Mouse (Mus musculus) kidney, postnatal 0 days (tissue): Measurements from ENCODE around the gene Heatr3. TPM values are rescaled to one million over a fixed set of nuclear protein-coding genes. Genes with fewer than 3 reads are reported as not detected.
A peak's percentile ranks its signal among the peaks of the same experiment; 100 is the strongest.

Source experiments
- ATAC-seq: fragments of 200-750 bp; cut with Nextera tagmentation; replicated peaks from 2 replicates; pipeline ENCODE4 v1.8.0; 2017; ENCODE audit warnings: low read depth, moderate number of reproducible peaks, moderate TSS enrichment, moderate library complexity; ENCODE audit not compliant: low FRiP score
- DNase-seq: peaks from one replicate; pipeline ENCODE4 v3.0.0-alpha.2; 2016; ENCODE audit warnings: low spot score
- H3K27ac ChIP-seq: fragments of 300-500 bp; sonication (generic); 2 replicates; pipeline ENCODE4 v1.5.1; 2014; ENCODE audit warnings: mild to moderate bottlenecking
- H3K27me3 ChIP-seq: fragments of 300-500 bp; sonication (generic); 2 replicates; pipeline ENCODE4 v1.6.1; 2014; ENCODE audit warnings: low read length, mixed read lengths; ENCODE audit not compliant: insufficient read depth
- H3K36me3 ChIP-seq: fragments of 300-500 bp; sonication (generic); 2 replicates; pipeline ENCODE4 v1.6.1; 2014; ENCODE audit warnings: low read length, mixed read lengths; ENCODE audit not compliant: insufficient read depth
- H3K4me1 ChIP-seq: fragments of 300-500 bp; sonication (generic); replicated peaks from 2 replicates; pipeline ENCODE4 v1.6.1; 2014; ENCODE audit warnings: antibody characterized with exemption, low read length, mixed read lengths; ENCODE audit not compliant: insufficient read depth
- H3K4me2 ChIP-seq: fragments of 300-500 bp; sonication (generic); 2 replicates; pipeline ENCODE4 v1.6.1; 2014; ENCODE audit warnings: mild to moderate bottlenecking, low read length, moderate library complexity, mixed read lengths
- H3K4me3 ChIP-seq: fragments of 300-500 bp; sonication (generic); replicated peaks from 2 replicates; pipeline ENCODE4 v1.5.1; 2014; ENCODE audit warnings: low read depth, low read length
- H3K9ac ChIP-seq: fragments of 300-500 bp; sonication (generic); 2 replicates; pipeline ENCODE4 v1.6.1; 2014; ENCODE audit warnings: low read depth, low read length
- H3K9me3 ChIP-seq: fragments of 300-500 bp; sonication (generic); replicated peaks from 2 replicates; pipeline ENCODE4 v1.6.1; 2016; ENCODE audit warnings: low read length, inconsistent platforms, mixed read lengths
- CTCF ChIP-seq: IDR thresholded peaks from 2 replicates; pipeline ENCODE4 v1.5.1; 2016; ENCODE audit warnings: antibody characterized with exemption, low read depth, mild to moderate bottlenecking, moderate library complexity
- WGBS: fragments of 180-500 bp; shearing (Covaris S2); extraction: QIAGEN DNeasy Blood & Tissue Kit; methylation state at CpG from one replicate; pipeline ENCODE4 v1.1.7; 2014; 5-methylcytosine and 5-hydroxymethylcytosine counted together
- polyA plus RNA-seq: library from polyadenylated mRNA; unstranded; fragments of >200 nt; fragmentation: Nextera tagmentation; extraction: Ambion mirVana; gene quantifications from 2 replicates; pipeline ENCODE4 v1.2.1, GENCODE M21; 2015

Heatr3 gene
- polyA plus RNA-seq, 1 experiment from 2014 or later: 31.7 TPM

DNA sequence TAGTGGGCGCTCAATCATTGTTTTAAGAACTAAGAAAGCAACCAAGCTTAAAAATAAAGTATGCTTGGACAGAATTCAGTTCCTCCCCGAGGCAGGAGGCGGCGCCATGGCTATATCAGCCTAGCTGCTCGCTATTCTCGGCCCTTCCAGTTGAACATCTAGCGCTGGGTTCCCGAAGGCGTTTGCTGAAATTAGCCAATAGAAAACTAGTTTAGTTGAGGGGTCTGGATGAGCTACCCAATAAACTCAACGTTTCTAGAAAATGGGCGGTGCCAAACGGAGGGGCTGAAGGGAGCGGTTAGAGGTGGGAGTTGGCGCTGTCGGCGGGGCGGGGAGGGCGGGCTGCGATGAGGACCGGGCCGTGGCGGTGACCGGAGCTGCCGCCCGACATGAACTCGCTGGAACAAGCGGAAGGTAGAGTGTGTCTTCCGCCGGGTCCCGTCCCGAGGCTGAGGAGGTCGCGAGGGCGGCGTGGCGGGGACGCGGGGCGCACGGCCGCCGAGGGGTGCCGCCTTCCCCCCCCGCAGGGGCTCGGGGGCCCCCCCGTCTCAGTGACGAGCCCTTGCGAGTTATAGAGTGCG is 19.1 kb upstream of the Heatr3 start, which contains the start of gene Cnep1r1:
Gene Cnep1r1 (plus strand): TSS at position 314 of the 581 bp plus-strand sequence.
- peaks cover 4% of the 10 kb centered on the region; the same call in 1 of the 2 replicates for H3K4me1 ChIP-seq
- no peaks in the 10 kb centered on the region for H3K27me3 ChIP-seq
- WGBS: under 1% methylated on average over 49 of the region's 49 CpGs
- DNase-seq (peak; percentile 99), ATAC-seq (peak; percentile 100)
- no peaks in the 10 kb centered on the region for H3K9me3 ChIP-seq
- H3K4me3 ChIP-seq: peak within 1 kb of the TSS; percentile 98
- peak within 1 kb of the TSS; percentile 68 for H3K4me2 ChIP-seq
- H3K9ac ChIP-seq: peak within 1 kb of the TSS; percentile 86
- TF ChIP-seq CTCF: peak; percentile 84
- H3K36me3 ChIP-seq: 0 out of 2 replicates have a peak, but pooled peaks cover 5% of the 10 kb centered on the region
- H3K27ac ChIP-seq: peak within 1 kb of the TSS; percentile 84

DNA sequence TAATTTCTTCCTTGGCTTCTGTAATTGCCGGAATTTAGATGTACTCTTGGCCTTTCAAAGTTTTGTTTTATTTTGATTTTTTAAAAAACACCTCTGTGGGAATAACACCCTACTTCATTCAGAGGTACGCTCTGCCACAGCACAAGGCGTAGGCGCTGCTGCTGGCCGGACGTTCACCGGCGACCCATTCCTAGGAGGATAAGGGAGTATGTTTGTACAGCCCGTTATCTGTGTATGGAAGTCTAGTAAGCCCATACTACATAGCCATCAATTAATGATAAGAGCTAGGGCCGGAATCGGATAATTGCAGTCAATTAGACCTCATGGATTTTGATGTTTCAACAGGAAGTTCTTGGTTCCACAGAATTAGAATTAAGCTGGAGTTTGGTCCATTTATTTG is 18.6 kb upstream of the Heatr3 start:
- H3K9me3 ChIP-seq: no peaks in the 10 kb centered on the region
- no peaks in the 10 kb centered on the region for H3K27me3 ChIP-seq
- no peak for TF ChIP-seq CTCF
- peak overlapping the region; percentile 98 for H3K4me3 ChIP-seq
- DNase-seq (peak; percentile 39), ATAC-seq (no peak)
- H3K4me2 ChIP-seq: peak overlapping the region; percentile 68
- H3K4me1 ChIP-seq: peaks cover 4% of the 10 kb centered on the region; the same call in 1 of the 2 replicates
- peak overlapping the region; percentile 84 for H3K27ac ChIP-seq
- under 1% methylated on average over 11 of the region's 11 CpGs for WGBS
- H3K36me3 ChIP-seq: 0 out of 2 replicates have a peak, but pooled peaks cover 5% of the 10 kb centered on the region
- H3K9ac ChIP-seq: peak overlapping the region; percentile 86

DNA sequence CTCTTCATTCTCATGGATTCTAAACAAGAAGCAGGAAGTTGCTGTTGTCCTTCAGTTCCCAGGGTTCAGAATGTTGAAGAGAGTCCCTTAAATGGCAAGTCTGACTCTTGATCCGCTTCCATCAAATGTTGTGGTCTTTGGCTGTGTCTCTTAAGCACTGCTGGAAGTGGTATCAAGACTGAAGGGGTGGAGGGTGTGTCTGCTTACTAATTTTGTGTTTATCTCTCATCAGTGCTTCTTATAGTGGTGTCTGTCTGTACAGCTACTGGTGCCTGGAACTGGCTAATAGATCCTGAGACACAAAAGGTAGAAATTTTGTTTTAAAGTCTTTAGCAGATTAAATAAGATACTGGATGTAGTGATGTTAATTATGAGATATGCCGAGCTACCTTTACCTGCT is 12.8 kb upstream of the Heatr3 start:
- no peak for TF ChIP-seq CTCF
- no peak for ATAC-seq
- Histone ChIP-seq H3K4me2 (no peak overlapping the region), H3K27ac (no peak overlapping the region), H3K27me3 (no peaks in the 10 kb centered on the region), H3K9ac (no peak overlapping the region), H3K4me1 (no peaks in the 10 kb centered on the region), H3K4me3 (no peak overlapping the region), H3K36me3 (peaks cover 16% of the 10 kb centered on the region; the same call in 1 of the 2 replicates), H3K9me3 (no peaks in the 10 kb centered on the region)
- 97% methylated on average over 2 of the region's 2 CpGs for WGBS
- no peak for DNase-seq

DNA sequence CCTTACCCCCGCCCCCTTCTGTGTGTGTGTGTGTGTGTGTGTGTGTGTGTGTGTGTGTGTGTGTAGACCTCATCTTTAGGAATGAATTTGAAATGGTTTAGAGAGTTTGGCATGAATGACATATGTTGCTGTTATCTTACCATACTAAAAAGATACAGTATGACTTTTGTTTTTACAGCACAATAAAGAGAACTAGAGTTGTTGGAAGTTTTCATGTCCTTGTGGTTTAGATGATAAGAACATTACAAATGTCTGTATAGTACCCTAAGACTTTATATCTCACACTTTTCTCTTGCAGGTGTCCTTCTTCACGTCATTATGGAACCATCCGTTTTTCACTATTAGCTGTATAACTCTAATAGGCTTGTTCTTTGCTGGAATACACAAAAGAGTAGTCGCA is 8.3 kb upstream of the Heatr3 start:
- Histone ChIP-seq H3K4me1 (no peaks in the 10 kb centered on the region), H3K4me3 (no peak overlapping the region), H3K4me2 (no peak overlapping the region), H3K27ac (no peak overlapping the region), H3K9ac (no peak overlapping the region), H3K9me3 (no peaks in the 10 kb centered on the region), H3K36me3 (peaks cover 25% of the 10 kb centered on the region; the same call in 1 of the 2 replicates), H3K27me3 (no peaks in the 10 kb centered on the region)
- ATAC-seq: no peak
- 97% methylated on average over 4 of the region's 4 CpGs for WGBS
- no peak for DNase-seq
- no peak for TF ChIP-seq CTCF

DNA sequence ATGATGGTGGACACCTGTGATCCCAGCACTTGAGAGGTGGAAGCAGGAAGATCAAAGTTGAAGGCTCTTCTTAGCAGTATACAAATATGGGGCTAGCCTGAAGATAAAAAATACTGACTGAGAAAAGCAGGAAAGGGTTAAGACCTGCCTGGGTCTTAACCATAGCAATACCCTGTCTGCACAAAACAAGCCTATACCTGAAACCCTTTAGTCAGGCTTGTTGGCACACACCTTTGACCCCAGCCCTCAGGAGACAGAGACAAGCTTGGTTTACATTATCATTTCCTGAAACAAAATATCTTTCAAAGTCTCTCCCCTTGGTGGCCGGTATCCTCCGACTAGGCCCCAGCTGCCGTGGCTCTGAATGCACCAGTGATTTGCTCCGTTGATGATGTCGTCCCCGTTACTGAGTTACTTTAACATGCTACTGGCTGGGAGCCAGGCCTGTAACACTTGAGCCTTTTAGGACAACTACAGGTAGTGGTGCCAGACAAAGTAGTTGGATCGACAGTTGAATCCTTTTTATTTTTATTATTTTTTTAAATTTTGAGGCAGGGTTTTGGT is 6.8 kb upstream of the Heatr3 start:
- Histone ChIP-seq H3K27me3 (no peaks in the 10 kb centered on the region), H3K4me1 (no peaks in the 10 kb centered on the region), H3K27ac (peak overlapping the region; percentile 47; the same call in 1 of the 2 replicates), H3K9me3 (no peaks in the 10 kb centered on the region), H3K4me3 (no peak overlapping the region), H3K9ac (no peak overlapping the region), H3K36me3 (peaks cover 31% of the 10 kb centered on the region; the same call in 1 of the 2 replicates), H3K4me2 (no peak overlapping the region)
- DNase-seq (peak; percentile 72), ATAC-seq (peak; percentile 74)
- no peak for TF ChIP-seq CTCF
- WGBS: 33% methylated on average over 7 of the region's 7 CpGs

DNA sequence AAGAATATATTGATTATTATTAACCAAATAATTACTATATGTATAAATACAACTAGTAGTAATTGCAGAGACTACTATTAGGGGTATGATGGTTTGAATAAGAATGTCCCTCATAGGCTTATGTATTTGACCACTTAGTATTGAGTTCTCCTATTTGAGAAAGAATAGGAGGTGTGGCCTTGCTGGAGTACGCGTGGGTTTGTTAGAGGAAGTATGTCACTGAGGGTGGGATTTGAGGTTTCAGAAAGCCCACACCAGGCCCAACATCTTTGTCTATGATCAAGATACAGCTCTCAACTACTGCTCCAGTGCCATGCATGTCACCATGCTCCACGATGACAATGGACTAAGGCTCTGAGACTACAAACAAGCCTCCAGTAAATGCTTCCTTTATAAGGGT is 1.6 kb downstream of the Heatr3 start:
- Histone ChIP-seq H3K4me1 (0 out of 2 replicates have a peak, but pooled peaks cover 4% of the 10 kb centered on the region), H3K4me3 (no peak overlapping the region), H3K9ac (no peak overlapping the region), H3K27ac (no peak overlapping the region), H3K4me2 (no peak overlapping the region; the same call in 1 of the 2 replicates), H3K27me3 (no peaks in the 10 kb centered on the region), H3K36me3 (peaks cover 19% of the 10 kb centered on the region), H3K9me3 (no peaks in the 10 kb centered on the region)
- no peak for TF ChIP-seq CTCF
- DNase-seq: no peak
- 98% methylated on average over 3 of the region's 3 CpGs for WGBS
- ATAC-seq: no peak
